Mouse (Mus musculus): ENCODE results near the gene Tmem184b. TPM values are rescaled to one million over a fixed set of nuclear protein-coding genes. Genes with fewer than 3 reads are reported as not detected.
A peak's percentile ranks its signal among the peaks of the same experiment; 100 is the strongest.

Gene Tmem184b
- polyA plus RNA-seq, 1 experiment from 2014 or later = 64.3 TPM

DNA sequence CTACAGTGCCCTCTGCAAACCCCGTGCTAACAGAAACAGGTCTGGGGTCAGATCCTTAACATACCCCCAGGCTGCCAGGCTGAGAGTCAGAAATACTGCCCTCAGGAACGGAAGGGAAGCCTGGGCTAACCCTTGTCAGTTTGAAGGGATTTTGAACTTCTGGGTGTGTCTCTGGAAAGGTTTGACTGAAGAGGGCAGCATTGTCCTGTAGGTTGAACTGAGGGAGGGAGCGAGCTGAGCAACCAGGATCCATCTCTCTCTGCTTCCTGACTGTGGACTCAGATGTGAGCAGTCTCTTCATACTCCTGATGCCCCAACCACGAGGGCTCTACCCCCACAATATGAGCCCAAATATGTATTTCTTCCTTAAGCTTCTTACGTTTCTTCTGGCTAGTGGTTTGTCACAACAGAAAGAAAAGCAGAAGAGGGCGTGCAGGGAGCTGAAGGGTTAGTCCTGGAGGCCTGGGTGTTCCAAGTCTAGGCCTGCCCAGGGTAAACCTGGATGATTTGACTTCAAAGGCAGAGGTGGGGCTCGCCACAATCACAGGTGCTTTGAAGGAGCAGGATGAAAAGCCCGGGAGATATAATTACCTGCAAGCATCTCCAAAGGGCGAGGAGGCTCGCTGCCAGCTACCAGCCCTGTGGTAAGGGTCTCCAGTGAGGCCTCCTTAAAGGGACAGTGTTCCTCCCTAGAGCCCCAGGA is 8.1 kb upstream of the Tmem184b start:
- Histone ChIP-seq H3K9ac (replicated peaks; ENCODE audit: low read depth, low read length) (no peak overlapping the region), H3K4me1 (ENCODE audit: control insufficient read depth, insufficient read depth, low read length) (no peaks in the 10 kb centered on the region), H3K36me3 (ENCODE audit: control insufficient read depth, insufficient read depth, low read length) (no peaks in the 10 kb centered on the region), H3K27me3 (ENCODE audit: control insufficient read depth, insufficient read depth, low read length) (no peaks in the 10 kb centered on the region), H3K9me3 (ENCODE audit: control insufficient read depth, low read depth, low read length) (no peaks in the 10 kb centered on the region), H3K4me2 (replicated peaks; ENCODE audit: low read depth, low read length) (no peak overlapping the region), H3K4me3 (ENCODE audit: low read depth, low read length) (no peak overlapping the region), H3K27ac (ENCODE audit: low read length) (no peak overlapping the region)
- 62% methylated on average over 10 of the region's 10 CpGs for WGBS
- ATAC-seq (ENCODE audit: insufficient number of reproducible peaks, insufficient read depth, low FRiP score, low read depth) = no peak

DNA sequence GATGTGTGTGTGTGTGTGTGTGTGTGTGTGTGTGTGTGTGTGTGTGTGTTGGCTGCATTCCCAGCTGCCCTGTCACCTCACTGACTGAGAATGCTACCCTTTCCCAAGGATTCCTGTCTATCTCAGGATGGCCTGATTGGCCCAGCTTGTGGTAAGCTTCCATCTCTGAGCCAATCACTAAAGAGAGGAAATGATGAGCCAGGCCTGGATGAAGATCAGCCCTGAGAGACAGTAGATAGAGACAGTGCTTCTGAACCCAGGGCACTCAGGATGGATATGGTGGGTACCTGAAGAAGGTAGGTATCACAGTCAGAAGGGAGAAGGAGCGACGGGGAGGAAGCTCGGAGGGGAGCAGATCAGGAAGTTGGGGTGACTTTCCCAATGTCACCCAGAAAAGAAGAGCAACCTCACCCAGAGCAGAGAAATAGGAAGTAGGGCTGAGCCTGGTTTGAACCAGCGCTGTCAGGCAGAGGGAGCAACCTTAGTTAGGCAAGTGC is 5.8 kb upstream of the Tmem184b start:
- Histone ChIP-seq H3K9me3 (ENCODE audit: control insufficient read depth, low read depth, low read length) (no peaks in the 10 kb centered on the region), H3K4me1 (ENCODE audit: control insufficient read depth, insufficient read depth, low read length) (no peaks in the 10 kb centered on the region), H3K27ac (ENCODE audit: low read length) (no peak overlapping the region), H3K4me2 (replicated peaks; ENCODE audit: low read depth, low read length) (no peak overlapping the region), H3K4me3 (ENCODE audit: low read depth, low read length) (no peak overlapping the region), H3K36me3 (ENCODE audit: control insufficient read depth, insufficient read depth, low read length) (no peaks in the 10 kb centered on the region), H3K9ac (replicated peaks; ENCODE audit: low read depth, low read length) (no peak overlapping the region), H3K27me3 (ENCODE audit: control insufficient read depth, insufficient read depth, low read length) (no peaks in the 10 kb centered on the region)
- 86% methylated on average over 4 of the region's 4 CpGs for WGBS
- no peak for ATAC-seq (ENCODE audit: insufficient number of reproducible peaks, insufficient read depth, low FRiP score, low read depth)

GRCm38 (mm10) chr15:79406564-79406963 is 3.2 kb upstream of the Tmem184b start:
- Histone ChIP-seq H3K4me2 (replicated peaks; ENCODE audit: low read depth, low read length) (no peak overlapping the region), H3K27ac (ENCODE audit: low read length) (no peak overlapping the region), H3K9ac (replicated peaks; ENCODE audit: low read depth, low read length) (no peak overlapping the region), H3K27me3 (ENCODE audit: control insufficient read depth, insufficient read depth, low read length) (no peaks in the 10 kb centered on the region), H3K9me3 (ENCODE audit: control insufficient read depth, low read depth, low read length) (no peaks in the 10 kb centered on the region), H3K36me3 (ENCODE audit: control insufficient read depth, insufficient read depth, low read length) (no peaks in the 10 kb centered on the region), H3K4me3 (ENCODE audit: low read depth, low read length) (no peak overlapping the region), H3K4me1 (ENCODE audit: control insufficient read depth, insufficient read depth, low read length) (peaks cover 8% of the 10 kb centered on the region; the same call in 1 of the 2 replicates)
- ATAC-seq (ENCODE audit: insufficient number of reproducible peaks, insufficient read depth, low FRiP score, low read depth) = no peak
- 89% methylated on average over 4 of the region's 4 CpGs for WGBS

DNA sequence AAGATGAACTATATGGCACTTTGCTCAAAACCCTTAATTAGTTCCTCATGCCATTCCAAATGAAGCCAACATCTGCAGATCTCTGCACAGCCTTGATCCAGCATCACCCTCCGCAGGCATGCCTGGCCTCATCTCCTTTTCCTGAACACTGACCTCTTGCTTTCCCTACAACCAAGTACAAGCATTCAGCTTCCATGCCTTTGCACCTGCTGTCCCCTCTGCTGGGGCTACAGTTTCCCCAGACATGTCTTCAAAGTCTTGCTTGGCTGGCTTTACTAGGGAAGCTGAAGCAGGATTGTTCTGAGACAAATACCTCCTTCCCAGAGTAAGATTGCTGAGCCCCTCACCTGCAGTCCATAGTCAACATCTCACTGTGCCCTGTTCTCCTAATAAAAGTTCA is 908 bp upstream of the Tmem184b start:
- no peak overlapping the region for H3K4me2 ChIP-seq (replicated peaks; ENCODE audit: low read depth, low read length)
- H3K27me3 ChIP-seq (ENCODE audit: control insufficient read depth, insufficient read depth, low read length) = no peaks in the 10 kb centered on the region
- no peak for ATAC-seq (ENCODE audit: insufficient number of reproducible peaks, insufficient read depth, low FRiP score, low read depth)
- H3K36me3 ChIP-seq (ENCODE audit: control insufficient read depth, insufficient read depth, low read length) = no peaks in the 10 kb centered on the region
- H3K9ac ChIP-seq (replicated peaks; ENCODE audit: low read depth, low read length) = no peak overlapping the region
- no peak overlapping the region for H3K27ac ChIP-seq (ENCODE audit: low read length)
- H3K4me3 ChIP-seq (ENCODE audit: low read depth, low read length) = no peak overlapping the region
- no peaks in the 10 kb centered on the region for H3K9me3 ChIP-seq (ENCODE audit: control insufficient read depth, low read depth, low read length)
- peaks cover 30% of the 10 kb centered on the region for H3K4me1 ChIP-seq (ENCODE audit: control insufficient read depth, insufficient read depth, low read length)
- 68% methylated on average over 1 of the region's 1 CpGs for WGBS

DNA sequence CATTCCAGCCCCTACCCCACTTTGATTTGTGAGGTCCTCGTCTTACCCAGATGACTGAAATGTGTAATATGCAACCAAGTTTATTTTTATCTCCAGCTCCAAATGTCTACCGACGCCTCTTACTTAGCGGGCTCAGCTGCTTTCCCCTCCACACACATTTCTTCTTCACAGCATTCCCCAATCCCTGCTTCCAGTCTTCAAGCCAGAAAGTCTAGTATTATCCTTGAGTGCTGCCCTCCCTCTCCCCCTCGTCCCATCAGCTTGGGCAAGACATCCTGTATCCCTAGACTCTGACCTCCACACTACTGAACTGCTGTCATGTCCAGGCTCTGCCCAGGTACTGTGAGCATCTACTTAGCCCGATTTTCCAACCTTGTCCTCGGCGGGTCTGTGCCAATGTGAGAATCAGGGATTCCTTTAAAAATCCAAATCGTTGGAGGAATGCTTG is 418 bp upstream of the Tmem184b start:
- Histone ChIP-seq H3K36me3 (ENCODE audit: control insufficient read depth, insufficient read depth, low read length) (no peaks in the 10 kb centered on the region), H3K9me3 (ENCODE audit: control insufficient read depth, low read depth, low read length) (no peaks in the 10 kb centered on the region), H3K27me3 (ENCODE audit: control insufficient read depth, insufficient read depth, low read length) (no peaks in the 10 kb centered on the region), H3K4me2 (replicated peaks; ENCODE audit: low read depth, low read length) (peak overlapping the region; percentile 89), H3K27ac (ENCODE audit: low read length) (no peak overlapping the region), H3K4me1 (ENCODE audit: control insufficient read depth, insufficient read depth, low read length) (peaks cover 31% of the 10 kb centered on the region), H3K4me3 (ENCODE audit: low read depth, low read length) (peak overlapping the region; percentile 88), H3K9ac (replicated peaks; ENCODE audit: low read depth, low read length) (peak overlapping the region; percentile 86; the same call in 1 of the 2 replicates)
- 16% methylated on average over 9 of the region's 9 CpGs for WGBS
- ATAC-seq (ENCODE audit: insufficient number of reproducible peaks, insufficient read depth, low FRiP score, low read depth) = no peak

DNA sequence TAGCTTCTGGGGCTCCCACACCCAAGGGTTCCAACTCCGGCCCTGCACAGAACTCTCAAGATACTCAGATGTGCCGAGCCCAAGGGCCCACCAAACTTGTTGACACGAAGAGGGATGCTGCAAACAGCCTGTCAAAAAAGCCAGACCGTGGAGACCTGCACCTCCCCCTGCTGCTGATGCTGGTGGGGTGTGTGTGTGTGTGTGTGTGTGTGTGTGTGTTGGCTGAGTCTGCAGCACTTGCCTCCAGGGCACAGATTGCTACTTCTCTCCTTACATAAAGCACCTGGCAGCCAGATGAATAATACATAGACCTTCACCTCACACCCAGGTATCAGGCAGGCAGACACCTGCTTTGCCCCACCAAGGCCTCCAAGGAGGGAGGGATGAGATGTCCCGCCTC is 1.2 kb downstream of the Tmem184b start:
- ATAC-seq (ENCODE audit: insufficient number of reproducible peaks, insufficient read depth, low FRiP score, low read depth) = no peak
- H3K36me3 ChIP-seq (ENCODE audit: control insufficient read depth, insufficient read depth, low read length) = no peaks in the 10 kb centered on the region
- no peaks in the 10 kb centered on the region for H3K27me3 ChIP-seq (ENCODE audit: control insufficient read depth, insufficient read depth, low read length)
- peak overlapping the region; percentile 86 for H3K9ac ChIP-seq (replicated peaks; ENCODE audit: low read depth, low read length)
- WGBS = 13% methylated on average over 5 of the region's 5 CpGs
- H3K4me1 ChIP-seq (ENCODE audit: control insufficient read depth, insufficient read depth, low read length) = peaks cover 31% of the 10 kb centered on the region
- H3K4me3 ChIP-seq (ENCODE audit: low read depth, low read length) = peak overlapping the region; percentile 88
- H3K27ac ChIP-seq (ENCODE audit: low read length) = peak overlapping the region; percentile 84; the same call in 1 of the 2 replicates
- H3K9me3 ChIP-seq (ENCODE audit: control insufficient read depth, low read depth, low read length) = no peaks in the 10 kb centered on the region
- peak overlapping the region; percentile 89 for H3K4me2 ChIP-seq (replicated peaks; ENCODE audit: low read depth, low read length)

GRCm38 (mm10) chr15:79400975-79401365 is 2.4 kb downstream of the Tmem184b start:
- Histone ChIP-seq H3K4me2 (replicated peaks; ENCODE audit: low read depth, low read length) (peak overlapping the region; percentile 89; the same call in 1 of the 2 replicates), H3K4me3 (ENCODE audit: low read depth, low read length) (no peak overlapping the region), H3K27me3 (ENCODE audit: control insufficient read depth, insufficient read depth, low read length) (no peaks in the 10 kb centered on the region), H3K27ac (ENCODE audit: low read length) (peak overlapping the region; percentile 52; the same call in 1 of the 2 replicates), H3K36me3 (ENCODE audit: control insufficient read depth, insufficient read depth, low read length) (no peaks in the 10 kb centered on the region), H3K9me3 (ENCODE audit: control insufficient read depth, low read depth, low read length) (no peaks in the 10 kb centered on the region), H3K9ac (replicated peaks; ENCODE audit: low read depth, low read length) (no peak overlapping the region), H3K4me1 (ENCODE audit: control insufficient read depth, insufficient read depth, low read length) (peaks cover 33% of the 10 kb centered on the region)
- WGBS = 48% methylated on average over 7 of the region's 7 CpGs
- ATAC-seq (ENCODE audit: insufficient number of reproducible peaks, insufficient read depth, low FRiP score, low read depth) = no peak

GRCm38 (mm10) chr15:79400134-79400974 is 3.0 kb downstream of the Tmem184b start:
- no peak for ATAC-seq (ENCODE audit: insufficient number of reproducible peaks, insufficient read depth, low FRiP score, low read depth)
- H3K9ac ChIP-seq (replicated peaks; ENCODE audit: low read depth, low read length) = no peak overlapping the region
- peaks cover 38% of the 10 kb centered on the region for H3K4me1 ChIP-seq (ENCODE audit: control insufficient read depth, insufficient read depth, low read length)
- H3K9me3 ChIP-seq (ENCODE audit: control insufficient read depth, low read depth, low read length) = no peaks in the 10 kb centered on the region
- no peak overlapping the region for H3K4me3 ChIP-seq (ENCODE audit: low read depth, low read length)
- H3K36me3 ChIP-seq (ENCODE audit: control insufficient read depth, insufficient read depth, low read length) = peaks cover 5% of the 10 kb centered on the region; the same call in 1 of the 2 replicates
- peak overlapping the region; percentile 89; the same call in 1 of the 2 replicates for H3K4me2 ChIP-seq (replicated peaks; ENCODE audit: low read depth, low read length)
- no peak overlapping the region; the same call in 1 of the 2 replicates for H3K27ac ChIP-seq (ENCODE audit: low read length)
- no peaks in the 10 kb centered on the region for H3K27me3 ChIP-seq (ENCODE audit: control insufficient read depth, insufficient read depth, low read length)
- 60% methylated on average over 6 of the region's 6 CpGs for WGBS

Measured in stomach, embryonic 14.5 days (tissue).